Mouse (Mus musculus): ENCODE measurements around the gene Sdhaf1. TPM values are rescaled to one million over a fixed set of nuclear protein-coding genes. Genes with fewer than 3 reads are reported as not detected.

The Sdhaf1 gene
- polyA plus RNA-seq (2015; fragmentation: Nextera tagmentation; extraction: Ambion mirVana): 16.8 and 17.0 TPM in 2 replicates

GRCm38 (mm10) chr7:30323795-30324194, at the start of gene Sdhaf1:
Gene Sdhaf1 (minus strand): TSS chr7:30323895.
- no peaks in the 10 kb centered on the region for H3K27me3 ChIP-seq (replicated peaks; ENCODE audit: control insufficient read depth, insufficient read depth, low read length)
- H3K4me3 ChIP-seq (ENCODE audit: low read length): peak within 1 kb of the TSS; percentile 81
- peak within 1 kb of the TSS; percentile 56; the same call in 1 of the 2 replicates for H3K9ac ChIP-seq (ENCODE audit: low read depth, low read length)
- 83% methylated on average over 3 of the region's 3 CpGs for WGBS
- no peak within 1 kb of the TSS; the same call in 1 of the 2 replicates for H3K27ac ChIP-seq (ENCODE audit: low read depth, low read length)
- no peak for ATAC-seq
- peaks cover 10% of the 10 kb centered on the region for H3K4me1 ChIP-seq (ENCODE audit: control insufficient read depth, insufficient read depth, low read depth, low read length)
- peak within 1 kb of the TSS; percentile 80 for H3K4me2 ChIP-seq (ENCODE audit: low read length)
- H3K9me3 ChIP-seq (ENCODE audit: control insufficient read depth, low read length): no peaks in the 10 kb centered on the region
- H3K36me3 ChIP-seq (ENCODE audit: control insufficient read depth, insufficient read depth, low read length): no peaks in the 10 kb centered on the region

GRCm38 (mm10) chr7:30367466-30367865, 43.8 kb upstream of the Sdhaf1 start:
- no peak overlapping the region for H3K9ac ChIP-seq (ENCODE audit: low read depth, low read length)
- no peaks in the 10 kb centered on the region for H3K27me3 ChIP-seq (replicated peaks; ENCODE audit: control insufficient read depth, insufficient read depth, low read length)
- no peak overlapping the region for H3K4me3 ChIP-seq (ENCODE audit: low read length)
- H3K36me3 ChIP-seq (ENCODE audit: control insufficient read depth, insufficient read depth, low read length): no peaks in the 10 kb centered on the region
- H3K4me1 ChIP-seq (ENCODE audit: control insufficient read depth, insufficient read depth, low read depth, low read length): peaks cover 8% of the 10 kb centered on the region
- H3K4me2 ChIP-seq (ENCODE audit: low read length): no peak overlapping the region
- no peak overlapping the region for H3K27ac ChIP-seq (ENCODE audit: low read depth, low read length)
- WGBS: 78% methylated on average over 2 of the region's 2 CpGs
- H3K9me3 ChIP-seq (ENCODE audit: control insufficient read depth, low read length): no peaks in the 10 kb centered on the region
- ATAC-seq: no peak

GRCm38 (mm10) chr7:30363344-30363738, 39.6 kb upstream of the Sdhaf1 start:
- peak overlapping the region; percentile 71 for H3K4me2 ChIP-seq (ENCODE audit: low read length)
- H3K9me3 ChIP-seq (ENCODE audit: control insufficient read depth, low read length): no peaks in the 10 kb centered on the region
- peak overlapping the region; percentile 96 for H3K9ac ChIP-seq (ENCODE audit: low read depth, low read length)
- WGBS: 65% methylated on average over 6 of the region's 6 CpGs
- peaks cover 45% of the 10 kb centered on the region for H3K4me1 ChIP-seq (ENCODE audit: control insufficient read depth, insufficient read depth, low read depth, low read length)
- no peaks in the 10 kb centered on the region for H3K27me3 ChIP-seq (replicated peaks; ENCODE audit: control insufficient read depth, insufficient read depth, low read length)
- peak overlapping the region; percentile 83 for H3K4me3 ChIP-seq (ENCODE audit: low read length)
- peak overlapping the region; percentile 74 for H3K27ac ChIP-seq (ENCODE audit: low read depth, low read length)
- H3K36me3 ChIP-seq (ENCODE audit: control insufficient read depth, insufficient read depth, low read length): peaks cover 8% of the 10 kb centered on the region; the same call in 1 of the 2 replicates
- peak; percentile 48 for ATAC-seq

DNA sequence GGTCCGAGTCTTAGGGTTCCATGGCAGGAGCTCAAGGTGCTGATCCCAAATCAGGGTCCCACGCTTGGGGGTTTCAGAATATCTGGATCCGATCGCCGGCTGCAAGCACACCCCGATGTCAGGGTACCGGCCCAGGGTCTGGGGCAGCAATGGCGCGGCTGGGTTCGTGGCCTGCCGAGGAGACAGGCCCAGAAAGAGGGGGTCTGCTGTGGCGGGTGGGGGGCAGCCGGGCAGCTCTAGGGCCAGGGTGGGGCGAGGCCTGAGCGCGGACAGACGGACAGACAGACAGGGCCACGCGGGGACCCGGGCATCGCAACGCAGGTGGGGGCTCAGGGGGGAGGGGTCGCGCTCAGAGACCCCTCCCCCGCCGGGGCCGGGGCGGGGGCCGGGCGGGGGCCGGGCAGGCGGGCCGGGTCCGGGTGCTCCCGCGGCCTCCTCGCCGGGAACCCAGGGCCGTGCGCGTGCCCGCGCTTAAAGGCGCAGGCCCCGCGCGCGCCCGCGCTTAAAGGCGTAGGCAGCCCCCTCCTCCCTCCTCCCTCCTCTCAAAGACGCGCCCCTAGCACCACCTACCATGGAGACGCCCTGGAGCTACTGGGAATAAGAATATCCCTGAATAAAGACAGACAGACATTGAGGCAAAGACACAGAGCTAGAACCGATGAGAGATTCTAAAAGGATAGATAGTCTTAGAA, 39.1 kb upstream of the Sdhaf1 start, which contains the start of gene Lrfn3:
Gene Lrfn3, minus strand, starts transcription at position 121 of the 692 bp plus-strand sequence.
- Histone ChIP-seq H3K27me3 (replicated peaks; ENCODE audit: control insufficient read depth, insufficient read depth, low read length) (no peaks in the 10 kb centered on the region), H3K9ac (ENCODE audit: low read depth, low read length) (peak within 1 kb of the TSS; percentile 96), H3K4me3 (ENCODE audit: low read length) (peak within 1 kb of the TSS; percentile 83), H3K27ac (ENCODE audit: low read depth, low read length) (peak within 1 kb of the TSS; percentile 74), H3K4me1 (ENCODE audit: control insufficient read depth, insufficient read depth, low read depth, low read length) (peaks cover 45% of the 10 kb centered on the region), H3K9me3 (ENCODE audit: control insufficient read depth, low read length) (no peaks in the 10 kb centered on the region), H3K4me2 (ENCODE audit: low read length) (peak within 1 kb of the TSS; percentile 71), H3K36me3 (ENCODE audit: control insufficient read depth, insufficient read depth, low read length) (peaks cover 11% of the 10 kb centered on the region; the same call in 1 of the 2 replicates)
- whole genome bisulfite sequencing: 1% methylated on average over 44 of the region's 55 CpGs
- peak; percentile 80 for ATAC-seq

DNA sequence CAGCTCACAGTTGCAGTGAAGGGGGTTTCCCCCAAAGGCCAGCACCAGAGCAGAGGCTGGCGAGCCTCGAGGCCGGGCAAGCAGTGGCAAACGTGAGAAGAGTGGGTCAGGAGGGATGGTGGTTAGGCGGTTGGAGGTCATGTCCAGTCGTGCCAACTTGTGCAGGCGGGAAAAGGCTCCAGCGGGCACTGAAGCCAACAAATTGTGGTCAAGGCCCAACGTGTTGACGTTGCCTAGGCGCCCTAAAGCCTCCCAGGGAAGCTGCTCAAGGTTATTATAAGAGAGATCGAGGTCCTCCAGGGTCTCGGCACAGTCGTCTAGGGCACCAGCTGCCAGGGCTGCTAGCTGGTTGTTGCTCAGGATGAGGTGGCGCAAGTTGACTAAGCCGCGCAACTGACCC, 36.3 kb upstream of the Sdhaf1 start:
- peaks cover 45% of the 10 kb centered on the region for H3K4me1 ChIP-seq (ENCODE audit: control insufficient read depth, insufficient read depth, low read depth, low read length)
- H3K9ac ChIP-seq (ENCODE audit: low read depth, low read length): no peak overlapping the region
- WGBS: 84% methylated on average over 17 of the region's 17 CpGs
- no peaks in the 10 kb centered on the region for H3K9me3 ChIP-seq (ENCODE audit: control insufficient read depth, low read length)
- H3K36me3 ChIP-seq (ENCODE audit: control insufficient read depth, insufficient read depth, low read length): peaks cover 17% of the 10 kb centered on the region
- no peak for ATAC-seq
- H3K27ac ChIP-seq (ENCODE audit: low read depth, low read length): no peak overlapping the region
- H3K4me2 ChIP-seq (ENCODE audit: low read length): peak overlapping the region; percentile 10
- H3K4me3 ChIP-seq (ENCODE audit: low read length): no peak overlapping the region
- H3K27me3 ChIP-seq (replicated peaks; ENCODE audit: control insufficient read depth, insufficient read depth, low read length): no peaks in the 10 kb centered on the region

GRCm38 (mm10) chr7:30359276-30359865, 35.7 kb upstream of the Sdhaf1 start:
- no peak overlapping the region for H3K9ac ChIP-seq (ENCODE audit: low read depth, low read length)
- H3K4me1 ChIP-seq (ENCODE audit: control insufficient read depth, insufficient read depth, low read depth, low read length): peaks cover 45% of the 10 kb centered on the region

GRCm38 (mm10) chr7:30358378-30359186, 34.9 kb upstream of the Sdhaf1 start:
- Histone ChIP-seq H3K36me3 (ENCODE audit: control insufficient read depth, insufficient read depth, low read length) (peaks cover 17% of the 10 kb centered on the region), H3K27ac (ENCODE audit: low read depth, low read length) (no peak overlapping the region), H3K4me2 (ENCODE audit: low read length) (peak overlapping the region; percentile 10), H3K4me3 (ENCODE audit: low read length) (no peak overlapping the region), H3K27me3 (replicated peaks; ENCODE audit: control insufficient read depth, insufficient read depth, low read length) (no peaks in the 10 kb centered on the region), H3K9ac (ENCODE audit: low read depth, low read length) (no peak overlapping the region), H3K9me3 (ENCODE audit: control insufficient read depth, low read length) (no peaks in the 10 kb centered on the region), H3K4me1 (ENCODE audit: control insufficient read depth, insufficient read depth, low read depth, low read length) (peaks cover 45% of the 10 kb centered on the region)
- no peak for ATAC-seq
- WGBS: 55% methylated on average over 7 of the region's 7 CpGs

More at GRCm38 (mm10) chr7:30359276-30359865, 35.7 kb upstream of the Sdhaf1 start:
- ATAC-seq: no peak
- Histone ChIP-seq H3K9me3 (ENCODE audit: control insufficient read depth, low read length) (no peaks in the 10 kb centered on the region), H3K27me3 (replicated peaks; ENCODE audit: control insufficient read depth, insufficient read depth, low read length) (no peaks in the 10 kb centered on the region), H3K27ac (ENCODE audit: low read depth, low read length) (no peak overlapping the region), H3K4me2 (ENCODE audit: low read length) (peak overlapping the region; percentile 10), H3K36me3 (ENCODE audit: control insufficient read depth, insufficient read depth, low read length) (peaks cover 17% of the 10 kb centered on the region), H3K4me3 (ENCODE audit: low read length) (peak overlapping the region; percentile 0; the same call in 1 of the 2 replicates)
- 72% methylated on average over 31 of the region's 31 CpGs for WGBS

DNA sequence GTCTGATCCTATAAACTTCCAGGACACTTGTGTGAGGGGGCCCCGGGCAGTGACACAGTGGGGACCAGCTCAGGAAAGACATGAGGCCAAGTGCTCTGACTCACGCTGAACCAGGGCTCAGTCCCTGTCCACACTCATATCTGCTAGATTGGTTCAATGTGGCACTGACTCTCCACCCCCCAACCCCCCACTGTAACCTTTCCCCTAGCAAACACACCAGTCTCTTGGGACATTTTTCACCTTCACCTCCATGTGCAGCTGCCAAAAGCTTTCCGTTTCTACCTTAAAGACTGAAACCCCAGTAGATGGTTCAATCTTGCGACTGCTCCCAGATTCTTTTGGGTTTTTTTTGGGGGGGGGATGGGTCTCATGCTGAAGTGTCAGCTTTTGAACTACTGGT, 30.4 kb upstream of the Sdhaf1 start:
- 73% methylated on average over 4 of the region's 4 CpGs for WGBS
- no peaks in the 10 kb centered on the region for H3K9me3 ChIP-seq (ENCODE audit: control insufficient read depth, low read length)
- peaks cover 10% of the 10 kb centered on the region for H3K4me1 ChIP-seq (ENCODE audit: control insufficient read depth, insufficient read depth, low read depth, low read length)
- no peaks in the 10 kb centered on the region for H3K27me3 ChIP-seq (replicated peaks; ENCODE audit: control insufficient read depth, insufficient read depth, low read length)
- no peak overlapping the region for H3K27ac ChIP-seq (ENCODE audit: low read depth, low read length)
- no peak overlapping the region for H3K9ac ChIP-seq (ENCODE audit: low read depth, low read length)
- H3K4me3 ChIP-seq (ENCODE audit: low read length): no peak overlapping the region
- peaks cover 9% of the 10 kb centered on the region for H3K36me3 ChIP-seq (ENCODE audit: control insufficient read depth, insufficient read depth, low read length)
- H3K4me2 ChIP-seq (ENCODE audit: low read length): no peak overlapping the region
- no peak for ATAC-seq
